Mouse (Mus musculus): ENCODE results near the gene Knl1. TPM values are rescaled to one million over a fixed set of nuclear protein-coding genes. Genes with fewer than 3 reads are reported as not detected.

The Knl1 gene
- polyA plus RNA-seq, 1 experiment from 2014 or later, result 44.8 TPM

DNA sequence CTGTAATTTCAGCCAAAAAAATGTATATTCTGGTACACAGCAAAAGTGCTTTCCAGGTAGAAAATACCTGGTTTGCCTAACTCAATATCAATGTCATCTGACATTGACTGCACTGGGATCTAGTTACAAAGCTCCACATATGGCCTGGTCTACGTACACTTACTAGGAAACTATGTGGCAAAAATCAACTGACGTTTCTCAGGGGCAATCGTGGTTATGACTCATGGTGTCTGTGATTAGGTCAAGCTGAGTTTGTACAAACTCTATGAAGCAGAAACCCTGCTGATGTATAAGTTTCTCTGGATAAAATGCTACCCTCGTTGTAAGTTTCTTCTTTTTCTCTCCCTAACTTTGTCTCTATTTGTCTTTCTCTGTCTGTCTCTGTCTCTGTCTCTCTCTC lies 14.7 kb upstream of the Knl1 start:
- 45% methylated on average over 4 of the region's 4 CpGs for WGBS
- no peaks in the 10 kb centered on the region for H3K36me3 ChIP-seq (ENCODE audit: control insufficient read depth, insufficient read depth, low read length)
- H3K4me3 ChIP-seq (replicated peaks; ENCODE audit: low read length), result no peak overlapping the region
- no peak overlapping the region for H3K9ac ChIP-seq (ENCODE audit: low read length)
- ATAC-seq (ENCODE audit: insufficient read depth, low FRiP score), result no peak
- no peaks in the 10 kb centered on the region for H3K27me3 ChIP-seq (ENCODE audit: control insufficient read depth, insufficient read depth, low read length)
- H3K9me3 ChIP-seq (replicated peaks; ENCODE audit: control insufficient read depth, low read length), result no peaks in the 10 kb centered on the region
- H3K4me2 ChIP-seq (ENCODE audit: low read depth, low read length), result no peak overlapping the region
- H3K27ac ChIP-seq (ENCODE audit: low read length), result no peak overlapping the region
- H3K4me1 ChIP-seq (ENCODE audit: control insufficient read depth, insufficient read depth, low read length), result peaks cover 17% of the 10 kb centered on the region

DNA sequence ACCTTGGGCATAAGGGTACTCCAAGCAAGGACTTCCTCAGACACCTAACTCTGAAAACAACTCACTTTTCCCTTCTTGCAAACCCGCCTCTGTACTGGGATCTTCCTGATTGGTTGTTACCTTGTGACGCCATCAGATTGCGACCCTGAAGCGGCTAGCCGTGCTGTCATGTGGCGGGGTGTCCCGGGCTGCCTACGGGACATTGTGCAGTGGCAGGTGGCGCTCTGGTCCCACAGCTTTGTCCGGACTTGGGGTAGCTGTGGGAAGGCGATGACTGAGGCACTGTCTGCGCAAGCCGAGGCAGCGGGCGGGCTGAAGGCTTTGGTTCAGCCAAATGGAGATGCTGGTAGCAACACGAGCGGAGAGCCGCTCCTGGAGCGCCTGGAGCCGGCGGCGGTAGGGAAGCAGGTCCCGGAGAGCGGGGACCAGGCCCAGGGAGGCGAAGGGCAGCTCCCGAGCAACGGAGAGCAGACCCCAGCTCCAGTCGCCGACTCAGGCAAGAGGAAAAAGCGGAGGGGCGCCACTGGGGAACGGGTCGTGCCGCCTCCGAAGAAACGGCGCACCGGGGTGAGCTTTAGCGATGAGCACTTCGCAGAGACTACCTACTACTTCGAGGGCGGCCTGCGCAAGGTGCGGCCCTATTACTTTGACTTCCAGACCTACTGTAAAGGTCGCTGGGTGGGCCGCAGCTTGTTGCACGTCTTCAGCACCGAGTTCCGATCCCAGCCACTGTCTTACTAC lies 12.1 kb upstream of the Knl1 start, which contains the start of gene Rpusd2:
Gene Rpusd2, plus strand, starts transcription at position 135 of the 741 bp plus-strand sequence.
- peak within 1 kb of the TSS; percentile 86 for H3K4me2 ChIP-seq (ENCODE audit: low read depth, low read length)
- 0 out of 2 replicates have a peak, but pooled peaks cover 5% of the 10 kb centered on the region for H3K36me3 ChIP-seq (ENCODE audit: control insufficient read depth, insufficient read depth, low read length)
- H3K9me3 ChIP-seq (replicated peaks; ENCODE audit: control insufficient read depth, low read length), result no peaks in the 10 kb centered on the region
- H3K9ac ChIP-seq (ENCODE audit: low read length), result peak within 1 kb of the TSS; percentile 90
- peak within 1 kb of the TSS; percentile 93 for H3K4me3 ChIP-seq (replicated peaks; ENCODE audit: low read length)
- H3K27me3 ChIP-seq (ENCODE audit: control insufficient read depth, insufficient read depth, low read length), result no peaks in the 10 kb centered on the region
- H3K27ac ChIP-seq (ENCODE audit: low read length), result peak within 1 kb of the TSS; percentile 82
- WGBS, result under 1% methylated on average over 49 of the region's 49 CpGs
- peaks cover 10% of the 10 kb centered on the region for H3K4me1 ChIP-seq (ENCODE audit: control insufficient read depth, insufficient read depth, low read length)
- ATAC-seq (ENCODE audit: insufficient read depth, low FRiP score), result peak; percentile 96

DNA sequence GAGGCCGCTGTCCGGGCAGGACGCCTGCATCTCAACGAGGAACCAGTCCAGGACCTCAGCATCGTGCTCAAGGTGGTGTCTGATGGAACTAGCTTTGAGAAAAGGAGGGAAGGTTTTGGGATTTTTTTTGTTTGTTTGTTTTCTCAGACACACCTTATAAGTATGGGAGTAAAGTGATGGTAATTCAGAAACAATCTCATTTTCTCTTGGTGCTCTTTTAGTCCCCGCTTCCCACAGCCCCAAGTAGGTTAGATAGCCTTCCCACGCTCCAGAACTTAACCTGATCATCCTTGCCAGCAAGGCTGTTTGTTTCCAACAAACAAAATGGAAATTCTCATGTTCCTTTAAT lies 11.5 kb upstream of the Knl1 start:
- Histone ChIP-seq H3K9ac (ENCODE audit: low read length) (peak overlapping the region; percentile 90), H3K4me3 (replicated peaks; ENCODE audit: low read length) (peak overlapping the region; percentile 93), H3K27ac (ENCODE audit: low read length) (peak overlapping the region; percentile 82), H3K9me3 (replicated peaks; ENCODE audit: control insufficient read depth, low read length) (no peaks in the 10 kb centered on the region), H3K36me3 (ENCODE audit: control insufficient read depth, insufficient read depth, low read length) (0 out of 2 replicates have a peak, but pooled peaks cover 5% of the 10 kb centered on the region), H3K27me3 (ENCODE audit: control insufficient read depth, insufficient read depth, low read length) (no peaks in the 10 kb centered on the region), H3K4me1 (ENCODE audit: control insufficient read depth, insufficient read depth, low read length) (peaks cover 10% of the 10 kb centered on the region), H3K4me2 (ENCODE audit: low read depth, low read length) (peak overlapping the region; percentile 86)
- ATAC-seq (ENCODE audit: insufficient read depth, low FRiP score), result no peak
- WGBS, result 9% methylated on average over 7 of the region's 7 CpGs

DNA sequence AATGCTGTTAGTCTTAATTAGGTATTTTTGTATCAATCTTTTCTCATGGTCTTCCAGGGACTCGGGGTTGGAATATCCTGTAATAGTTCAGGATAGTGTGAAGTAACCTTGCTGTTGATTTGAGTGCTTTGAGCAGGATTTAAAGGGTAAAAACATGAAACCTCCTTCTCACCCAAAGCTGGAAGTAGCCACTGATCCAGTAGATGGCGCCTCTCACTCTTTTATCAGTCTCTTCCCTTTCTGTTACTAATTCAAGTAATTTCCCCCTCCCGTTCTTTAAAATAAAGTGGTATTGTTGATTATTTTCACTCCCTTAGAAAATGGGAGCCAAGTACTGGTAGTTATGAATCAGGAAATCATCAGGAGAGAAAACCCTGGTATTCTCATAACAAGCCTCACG lies 6.0 kb upstream of the Knl1 start:
- no peak for ATAC-seq (ENCODE audit: insufficient read depth, low FRiP score)
- Histone ChIP-seq H3K4me1 (ENCODE audit: control insufficient read depth, insufficient read depth, low read length) (peaks cover under 1% of the 10 kb centered on the region; the same call in 1 of the 2 replicates), H3K27me3 (ENCODE audit: control insufficient read depth, insufficient read depth, low read length) (no peaks in the 10 kb centered on the region), H3K36me3 (ENCODE audit: control insufficient read depth, insufficient read depth, low read length) (0 out of 2 replicates have a peak, but pooled peaks cover 5% of the 10 kb centered on the region), H3K9me3 (replicated peaks; ENCODE audit: control insufficient read depth, low read length) (no peaks in the 10 kb centered on the region), H3K9ac (ENCODE audit: low read length) (no peak overlapping the region), H3K4me2 (ENCODE audit: low read depth, low read length) (no peak overlapping the region), H3K27ac (ENCODE audit: low read length) (no peak overlapping the region), H3K4me3 (replicated peaks; ENCODE audit: low read length) (no peak overlapping the region)
- 52% methylated on average over 4 of the region's 4 CpGs for WGBS

DNA sequence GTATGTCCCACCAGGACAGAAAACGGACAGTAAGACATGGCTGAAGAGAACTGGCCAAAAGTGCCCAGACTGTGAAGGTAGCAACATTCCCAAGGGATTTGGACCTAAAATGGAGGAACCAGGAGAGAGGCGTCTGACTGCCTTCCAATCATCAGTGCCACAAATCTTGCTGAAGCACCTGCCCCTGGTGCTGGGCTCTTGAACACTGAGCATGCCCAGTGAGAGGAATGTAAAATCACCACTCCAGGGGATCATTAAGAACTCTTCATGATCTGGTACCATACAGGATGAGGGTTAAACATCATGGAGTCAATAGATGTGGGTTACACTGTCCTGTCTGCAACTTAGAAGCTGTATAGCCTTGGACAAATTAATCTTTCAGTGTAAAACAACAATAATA lies 1.8 kb upstream of the Knl1 start:
- Histone ChIP-seq H3K4me3 (replicated peaks; ENCODE audit: low read length) (no peak overlapping the region), H3K27me3 (ENCODE audit: control insufficient read depth, insufficient read depth, low read length) (no peaks in the 10 kb centered on the region), H3K4me1 (ENCODE audit: control insufficient read depth, insufficient read depth, low read length) (peaks cover 5% of the 10 kb centered on the region; the same call in 1 of the 2 replicates), H3K4me2 (ENCODE audit: low read depth, low read length) (no peak overlapping the region), H3K36me3 (ENCODE audit: control insufficient read depth, insufficient read depth, low read length) (no peaks in the 10 kb centered on the region), H3K9ac (ENCODE audit: low read length) (no peak overlapping the region), H3K27ac (ENCODE audit: low read length) (no peak overlapping the region), H3K9me3 (replicated peaks; ENCODE audit: control insufficient read depth, low read length) (no peaks in the 10 kb centered on the region)
- 67% methylated on average over 2 of the region's 2 CpGs for WGBS
- no peak for ATAC-seq (ENCODE audit: insufficient read depth, low FRiP score)

DNA sequence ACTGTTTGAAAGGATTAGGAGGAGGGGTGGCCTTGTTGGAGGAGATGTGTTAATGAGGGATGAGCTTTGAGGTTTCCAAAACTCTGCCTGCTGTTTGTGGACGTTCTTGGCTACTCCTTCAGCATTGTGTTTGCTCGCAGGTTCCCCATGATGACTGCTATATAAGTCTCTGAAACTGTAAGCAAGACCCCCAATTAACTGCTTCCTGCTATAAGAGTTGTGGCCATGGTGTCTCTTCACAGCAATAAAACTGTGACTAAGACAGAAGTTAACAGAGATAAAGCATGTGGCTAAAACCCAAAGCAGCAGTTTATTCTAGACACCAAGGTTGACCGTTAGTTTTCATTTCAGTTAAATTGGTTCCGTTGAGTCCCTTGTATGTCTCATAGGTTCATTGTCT lies 930 bp downstream of the Knl1 start:
- WGBS, result 18% methylated on average over 4 of the region's 4 CpGs
- H3K4me2 ChIP-seq (ENCODE audit: low read depth, low read length), result peak overlapping the region; percentile 63
- no peaks in the 10 kb centered on the region for H3K27me3 ChIP-seq (ENCODE audit: control insufficient read depth, insufficient read depth, low read length)
- H3K9ac ChIP-seq (ENCODE audit: low read length), result peak overlapping the region; percentile 84
- peak overlapping the region; percentile 91 for H3K4me3 ChIP-seq (replicated peaks; ENCODE audit: low read length)
- ATAC-seq (ENCODE audit: insufficient read depth, low FRiP score), result no peak
- no peaks in the 10 kb centered on the region for H3K9me3 ChIP-seq (replicated peaks; ENCODE audit: control insufficient read depth, low read length)
- no peak overlapping the region for H3K27ac ChIP-seq (ENCODE audit: low read length)
- H3K36me3 ChIP-seq (ENCODE audit: control insufficient read depth, insufficient read depth, low read length), result no peaks in the 10 kb centered on the region
- peaks cover 5% of the 10 kb centered on the region; the same call in 1 of the 2 replicates for H3K4me1 ChIP-seq (ENCODE audit: control insufficient read depth, insufficient read depth, low read length)

DNA sequence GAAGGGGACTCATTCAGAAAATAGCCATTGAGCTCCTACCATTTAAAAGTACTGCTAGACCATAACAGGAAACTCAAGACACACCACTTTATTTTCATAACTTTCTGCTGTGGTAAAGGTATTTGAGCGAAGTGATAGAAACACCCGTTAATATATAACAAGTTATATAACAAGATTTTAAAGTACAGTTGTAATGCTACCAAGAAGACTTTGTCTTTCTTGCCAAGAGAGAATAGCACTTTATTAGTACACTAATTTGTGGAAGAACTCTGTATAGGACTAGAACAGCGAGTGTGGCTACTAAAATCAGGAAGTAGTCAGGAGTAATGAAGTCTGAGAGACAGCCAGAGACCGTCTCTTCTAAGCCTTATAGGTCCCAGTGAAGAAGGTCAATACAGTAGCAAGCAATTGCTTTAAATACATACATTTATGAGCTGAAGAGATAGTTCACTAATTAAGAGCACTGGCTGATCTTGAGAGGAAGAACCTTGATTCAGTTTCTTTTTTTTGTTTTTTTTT lies 3.3 kb downstream of the Knl1 start:
- H3K36me3 ChIP-seq (ENCODE audit: control insufficient read depth, insufficient read depth, low read length), result no peaks in the 10 kb centered on the region
- H3K9me3 ChIP-seq (replicated peaks; ENCODE audit: control insufficient read depth, low read length), result no peaks in the 10 kb centered on the region
- no peak overlapping the region for H3K27ac ChIP-seq (ENCODE audit: low read length)
- H3K4me2 ChIP-seq (ENCODE audit: low read depth, low read length), result no peak overlapping the region
- H3K4me3 ChIP-seq (replicated peaks; ENCODE audit: low read length), result no peak overlapping the region
- H3K9ac ChIP-seq (ENCODE audit: low read length), result no peak overlapping the region
- 87% methylated on average over 4 of the region's 4 CpGs for WGBS
- H3K4me1 ChIP-seq (ENCODE audit: control insufficient read depth, insufficient read depth, low read length), result peaks cover 5% of the 10 kb centered on the region; the same call in 1 of the 2 replicates
- no peaks in the 10 kb centered on the region for H3K27me3 ChIP-seq (ENCODE audit: control insufficient read depth, insufficient read depth, low read length)
- no peak for ATAC-seq (ENCODE audit: insufficient read depth, low FRiP score)

DNA sequence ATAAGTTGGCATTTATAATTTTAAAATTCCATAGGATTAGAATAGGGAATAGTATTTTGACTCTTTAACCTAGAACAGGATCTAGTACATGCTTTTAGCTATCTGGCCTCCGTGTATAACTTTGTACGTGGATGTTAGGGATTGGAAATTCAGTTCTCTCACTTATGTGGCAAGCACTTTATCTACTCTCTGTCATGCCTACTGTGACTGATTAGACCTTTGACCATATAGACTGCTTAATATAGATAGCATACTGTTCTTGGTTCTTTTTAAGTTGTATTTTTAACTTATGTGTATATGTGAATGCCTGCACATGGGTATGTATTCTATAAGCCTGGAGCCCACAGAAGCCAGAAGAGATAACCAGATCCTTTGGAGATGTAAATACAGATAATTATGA lies 13.2 kb downstream of the Knl1 start:
- ATAC-seq (ENCODE audit: insufficient read depth, low FRiP score), result no peak
- Histone ChIP-seq H3K4me3 (replicated peaks; ENCODE audit: low read length) (no peak overlapping the region), H3K9ac (ENCODE audit: low read length) (no peak overlapping the region), H3K4me1 (ENCODE audit: control insufficient read depth, insufficient read depth, low read length) (no peaks in the 10 kb centered on the region), H3K9me3 (replicated peaks; ENCODE audit: control insufficient read depth, low read length) (no peaks in the 10 kb centered on the region), H3K27ac (ENCODE audit: low read length) (no peak overlapping the region), H3K27me3 (ENCODE audit: control insufficient read depth, insufficient read depth, low read length) (no peaks in the 10 kb centered on the region), H3K4me2 (ENCODE audit: low read depth, low read length) (no peak overlapping the region), H3K36me3 (ENCODE audit: control insufficient read depth, insufficient read depth, low read length) (peaks cover 7% of the 10 kb centered on the region)
- WGBS, result 89% methylated on average over 2 of the region's 2 CpGs

DNA sequence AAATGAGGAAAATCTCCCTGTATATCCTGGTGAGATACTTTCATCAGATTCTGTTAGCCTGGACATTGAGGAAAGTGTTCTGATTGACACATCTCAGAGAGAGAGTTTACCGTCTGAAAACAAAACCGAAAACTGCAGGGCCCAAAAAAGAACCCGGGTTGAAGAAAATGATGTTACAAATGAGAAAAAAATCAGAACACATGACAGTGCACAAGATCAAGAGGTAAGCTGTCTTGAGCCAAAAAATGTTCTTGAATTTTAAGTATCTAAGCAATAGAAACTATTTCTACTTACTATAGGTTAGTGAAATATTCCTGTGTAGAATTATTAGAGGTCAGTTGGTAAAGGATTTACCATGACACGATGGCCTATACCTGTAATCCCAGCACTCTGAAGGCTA lies 25.5 kb downstream of the Knl1 start:
- Histone ChIP-seq H3K4me2 (ENCODE audit: low read depth, low read length) (no peak overlapping the region), H3K9me3 (replicated peaks; ENCODE audit: control insufficient read depth, low read length) (no peaks in the 10 kb centered on the region), H3K4me1 (ENCODE audit: control insufficient read depth, insufficient read depth, low read length) (no peaks in the 10 kb centered on the region), H3K27me3 (ENCODE audit: control insufficient read depth, insufficient read depth, low read length) (no peaks in the 10 kb centered on the region), H3K27ac (ENCODE audit: low read length) (no peak overlapping the region), H3K36me3 (ENCODE audit: control insufficient read depth, insufficient read depth, low read length) (peaks cover 9% of the 10 kb centered on the region; the same call in 1 of the 2 replicates), H3K4me3 (replicated peaks; ENCODE audit: low read length) (no peak overlapping the region), H3K9ac (ENCODE audit: low read length) (no peak overlapping the region)
- 94% methylated on average over 4 of the region's 4 CpGs for WGBS
- ATAC-seq (ENCODE audit: insufficient read depth, low FRiP score), result no peak
